Mouse (Mus musculus): ENCODE measurements around the gene Gm3448. TPM values are rescaled to one million over a fixed set of nuclear protein-coding genes. Genes with fewer than 3 reads are reported as not detected.
"Not testable (repeated sequence)": the region's sequence is repeated elsewhere in the genome, so short reads cannot be mapped to it uniquely, and the experiment has no call there.

Gm3448 gene
- polyA plus RNA-seq, 1 experiment: 1.2 TPM

GRCm38 (mm10) chr17:15066911-15067310, 25.6 kb upstream of the Gm3448 start:
- TF ChIP-seq CTCF (IDR thresholded peaks at IDR 0.05; ENCODE audit: low read depth, low read length) (no peak), POLR2A (IDR thresholded peaks at IDR 0.05; ENCODE audit: borderline replicate concordance, low read depth, low read length) (no peak)
- Histone ChIP-seq H3K4me1 (ENCODE audit: control insufficient read depth, insufficient read depth, low read length) (peaks cover 34% of the 10 kb centered on the region), H3K27ac (ENCODE audit: insufficient read depth, low read depth, low read length) (no peak overlapping the region), H3K4me3 (ENCODE audit: insufficient read depth, low read length) (no peak overlapping the region)

GRCm38 (mm10) chr17:15066066-15066465, 24.7 kb upstream of the Gm3448 start:
- H3K4me3 ChIP-seq (ENCODE audit: insufficient read depth, low read length): no peak overlapping the region
- TF ChIP-seq POLR2A (IDR thresholded peaks at IDR 0.05; ENCODE audit: borderline replicate concordance, low read depth, low read length): no peak
- TF ChIP-seq CTCF (IDR thresholded peaks at IDR 0.05; ENCODE audit: low read depth, low read length): no peak
- H3K4me1 ChIP-seq (ENCODE audit: control insufficient read depth, insufficient read depth, low read length): peaks cover 34% of the 10 kb centered on the region
- no peak overlapping the region for H3K27ac ChIP-seq (ENCODE audit: insufficient read depth, low read depth, low read length)

- TF ChIP-seq CTCF (IDR thresholded peaks at IDR 0.05; ENCODE audit: low read depth, low read length): peak; percentile 46; the same call in 1 of the 2 replicates
- no peak for TF ChIP-seq POLR2A (IDR thresholded peaks at IDR 0.05; ENCODE audit: borderline replicate concordance, low read depth, low read length)
- H3K27ac ChIP-seq (ENCODE audit: insufficient read depth, low read depth, low read length): no peak overlapping the region
- H3K4me3 ChIP-seq (ENCODE audit: insufficient read depth, low read length): no peak overlapping the region
- H3K4me1 ChIP-seq (ENCODE audit: control insufficient read depth, insufficient read depth, low read length): peaks cover 34% of the 10 kb centered on the region
Measured at GRCm38 (mm10) chr17:15065391-15066024, 24.2 kb upstream of the Gm3448 start.

- Histone ChIP-seq H3K4me1 (ENCODE audit: control insufficient read depth, insufficient read depth, low read length) (peaks cover 1% of the 10 kb centered on the region), H3K27ac (ENCODE audit: insufficient read depth, low read depth, low read length) (no peak overlapping the region), H3K4me3 (ENCODE audit: insufficient read depth, low read length) (no peak overlapping the region)
- TF ChIP-seq POLR2A (IDR thresholded peaks at IDR 0.05; ENCODE audit: borderline replicate concordance, low read depth, low read length) (no peak), CTCF (IDR thresholded peaks at IDR 0.05; ENCODE audit: low read depth, low read length) (no peak)
Measured at GRCm38 (mm10) chr17:15060356-15060755, 19.0 kb upstream of the Gm3448 start.

- Histone ChIP-seq H3K4me1 (ENCODE audit: control insufficient read depth, insufficient read depth, low read length) (no peaks in the 10 kb centered on the region; the same call in 1 of the 2 replicates), H3K27ac (ENCODE audit: insufficient read depth, low read depth, low read length) (no peak overlapping the region), H3K4me3 (ENCODE audit: insufficient read depth, low read length) (no peak overlapping the region)
- TF ChIP-seq CTCF (IDR thresholded peaks at IDR 0.05; ENCODE audit: low read depth, low read length): no peak
- no peak for TF ChIP-seq POLR2A (IDR thresholded peaks at IDR 0.05; ENCODE audit: borderline replicate concordance, low read depth, low read length)
Measured at GRCm38 (mm10) chr17:15059646-15060045, 18.3 kb upstream of the Gm3448 start.

- no peak overlapping the region for H3K4me3 ChIP-seq (ENCODE audit: insufficient read depth, low read length)
- no peak for TF ChIP-seq CTCF (IDR thresholded peaks at IDR 0.05; ENCODE audit: low read depth, low read length)
- TF ChIP-seq POLR2A (IDR thresholded peaks at IDR 0.05; ENCODE audit: borderline replicate concordance, low read depth, low read length): no peak
- no peaks in the 10 kb centered on the region for H3K4me1 ChIP-seq (ENCODE audit: control insufficient read depth, insufficient read depth, low read length)
- H3K27ac ChIP-seq (ENCODE audit: insufficient read depth, low read depth, low read length): no peak overlapping the region
Measured at GRCm38 (mm10) chr17:15058161-15058591, 16.8 kb upstream of the Gm3448 start.

- TF ChIP-seq CTCF (IDR thresholded peaks at IDR 0.05; ENCODE audit: low read depth, low read length): no peak
- no peak for TF ChIP-seq POLR2A (IDR thresholded peaks at IDR 0.05; ENCODE audit: borderline replicate concordance, low read depth, low read length)
- Histone ChIP-seq H3K4me1 (ENCODE audit: control insufficient read depth, insufficient read depth, low read length) (peaks cover 2% of the 10 kb centered on the region; the same call in 1 of the 2 replicates), H3K4me3 (ENCODE audit: insufficient read depth, low read length) (no peak overlapping the region), H3K27ac (ENCODE audit: insufficient read depth, low read depth, low read length) (no peak overlapping the region)
Measured at GRCm38 (mm10) chr17:15055925-15056324, 14.6 kb upstream of the Gm3448 start.

GRCm38 (mm10) chr17:15053829-15054200, 12.5 kb upstream of the Gm3448 start:
- not testable (repeated sequence) for H3K4me3 ChIP-seq (ENCODE audit: insufficient read depth, low read length); H3K27ac ChIP-seq (ENCODE audit: insufficient read depth, low read depth, low read length); H3K4me1 ChIP-seq (ENCODE audit: control insufficient read depth, insufficient read depth, low read length)

GRCm38 (mm10) chr17:15053183-15053828, 12.0 kb upstream of the Gm3448 start:
- not testable (repeated sequence) for H3K4me3 ChIP-seq (ENCODE audit: insufficient read depth, low read length); H3K4me1 ChIP-seq (ENCODE audit: control insufficient read depth, insufficient read depth, low read length)
- peak overlapping the region; percentile 60 for H3K27ac ChIP-seq (ENCODE audit: insufficient read depth, low read depth, low read length)

- not testable (repeated sequence) for H3K4me1 ChIP-seq (ENCODE audit: control insufficient read depth, insufficient read depth, low read length); H3K4me3 ChIP-seq (ENCODE audit: insufficient read depth, low read length)
- H3K27ac ChIP-seq (ENCODE audit: insufficient read depth, low read depth, low read length): peak overlapping the region; percentile 60
Measured at GRCm38 (mm10) chr17:15052766-15053165, 11.4 kb upstream of the Gm3448 start.

GRCm38 (mm10) chr17:15050338-15050737, 9.0 kb upstream of the Gm3448 start:
- H3K27ac ChIP-seq (ENCODE audit: insufficient read depth, low read depth, low read length); H3K4me1 ChIP-seq (ENCODE audit: control insufficient read depth, insufficient read depth, low read length); H3K4me3 ChIP-seq (ENCODE audit: insufficient read depth, low read length): not testable (repeated sequence)

GRCm38 (mm10) chr17:15040455-15040854, 882 bp downstream of the Gm3448 start:
- H3K27ac ChIP-seq (ENCODE audit: insufficient read depth, low read depth, low read length): not testable (repeated sequence)

GRCm38 (mm10) chr17:15031414-15031813, 9.9 kb downstream of the Gm3448 start:
- not testable (repeated sequence) for H3K4me1 ChIP-seq (ENCODE audit: control insufficient read depth, insufficient read depth, low read length); H3K27ac ChIP-seq (ENCODE audit: insufficient read depth, low read depth, low read length); H3K4me3 ChIP-seq (ENCODE audit: insufficient read depth, low read length)

More at GRCm38 (mm10) chr17:15040455-15040854, 882 bp downstream of the Gm3448 start:
- H3K4me1 ChIP-seq (ENCODE audit: control insufficient read depth, insufficient read depth, low read length); H3K4me3 ChIP-seq (ENCODE audit: insufficient read depth, low read length): not testable (repeated sequence)

GRCm38 (mm10) chr17:15025513-15025912, 15.8 kb downstream of the Gm3448 start:
- H3K27ac ChIP-seq (ENCODE audit: insufficient read depth, low read depth, low read length); H3K4me1 ChIP-seq (ENCODE audit: control insufficient read depth, insufficient read depth, low read length); H3K4me3 ChIP-seq (ENCODE audit: insufficient read depth, low read length): not testable (repeated sequence)
